Mouse (Mus musculus): Measurements from ENCODE around the gene Unc50.

Unc50 gene

GRCm38 (mm10) chr1:37429366-37430296 is at the start of gene Unc50, which contains the start of gene Coa5:
TSS of gene Unc50 (plus strand) at chr1:37430139.
TSS of gene Coa5 (minus strand) at chr1:37430103.
- peak; percentile 95 to 96 for DNase-seq (ENCODE audit: low spot score in 2 of 2)

DNA sequence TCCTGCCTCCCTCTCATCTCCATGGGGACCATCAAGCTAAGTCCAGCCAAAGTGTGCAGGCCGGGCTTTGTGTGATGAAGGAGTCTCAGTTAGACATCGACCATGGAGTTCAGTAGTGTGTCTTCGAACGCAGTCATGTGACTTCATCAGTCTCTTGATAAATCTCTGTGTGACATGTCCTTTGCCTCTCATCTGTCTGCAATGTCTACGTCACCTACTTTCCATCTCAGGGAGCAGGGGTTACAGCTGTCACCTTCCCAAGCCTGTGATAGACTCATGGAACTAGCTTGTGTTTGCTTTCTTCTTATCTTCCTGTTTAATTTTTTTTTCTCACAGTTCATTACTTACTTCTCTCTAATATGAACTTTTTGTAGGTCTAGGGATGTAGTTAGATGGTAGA is 49.0 kb upstream of the Unc50 start:
- DNase-seq (ENCODE audit: low spot score in 2 of 2) = no peak

- no peak for DNase-seq (ENCODE audit: low spot score in 2 of 2)
These were observed 45.6 kb upstream of the Unc50 start for GRCm38 (mm10) chr1:37384304-37384703.

DNA sequence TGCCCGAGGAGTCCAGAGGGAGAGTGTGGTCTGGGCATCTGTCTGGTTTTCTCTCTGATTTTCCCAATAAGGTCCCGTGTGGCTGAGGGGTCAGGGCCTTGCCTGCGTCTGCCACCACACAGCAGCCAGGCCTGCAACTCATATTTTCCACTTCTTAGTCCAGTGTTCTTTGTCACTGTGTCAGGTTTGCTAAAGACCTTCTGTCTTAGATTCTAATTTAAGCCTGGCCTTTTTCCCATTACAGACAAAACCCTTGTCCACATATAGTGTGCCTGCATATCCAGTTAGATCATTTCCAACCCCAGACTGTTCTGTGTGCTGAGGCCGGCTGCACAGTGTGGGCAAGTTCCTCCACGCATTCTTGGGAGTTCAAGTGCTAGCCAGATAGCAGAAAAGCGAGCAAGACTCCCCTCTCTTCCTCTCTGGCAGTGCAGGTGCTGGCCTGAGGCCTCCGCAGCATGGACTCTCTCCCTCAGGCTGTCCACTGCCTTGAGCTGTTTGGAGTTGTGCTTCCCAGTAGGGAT is 43.4 kb upstream of the Unc50 start:
- DNase-seq (ENCODE audit: low spot score in 2 of 2) = no peak

DNA sequence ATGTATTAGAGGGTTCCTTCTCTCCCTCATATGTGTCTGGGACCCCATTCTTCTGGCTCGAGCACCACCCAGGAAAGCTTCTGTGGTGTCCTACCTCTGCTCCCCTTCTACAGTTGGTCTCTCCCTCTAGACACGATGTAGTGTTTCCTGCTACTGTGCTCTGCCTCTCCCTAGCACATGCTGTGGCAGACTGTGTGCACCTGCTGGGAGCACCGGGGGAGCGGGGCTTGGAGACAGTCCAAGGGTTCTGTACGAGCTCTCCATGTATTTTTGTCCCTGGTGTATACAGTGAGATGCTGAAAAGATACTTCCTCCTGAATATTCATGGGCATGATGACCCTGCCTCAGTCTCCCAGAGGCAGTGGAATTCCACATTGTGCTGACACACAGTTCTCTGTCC is 36.8 kb upstream of the Unc50 start:
- DNase-seq (ENCODE audit: low spot score in 2 of 2) = peak; percentile 32 to 54

GRCm38 (mm10) chr1:37396481-37396880 is 33.5 kb upstream of the Unc50 start:
- DNase-seq (ENCODE audit: low spot score in 2 of 2) = no peak

DNA sequence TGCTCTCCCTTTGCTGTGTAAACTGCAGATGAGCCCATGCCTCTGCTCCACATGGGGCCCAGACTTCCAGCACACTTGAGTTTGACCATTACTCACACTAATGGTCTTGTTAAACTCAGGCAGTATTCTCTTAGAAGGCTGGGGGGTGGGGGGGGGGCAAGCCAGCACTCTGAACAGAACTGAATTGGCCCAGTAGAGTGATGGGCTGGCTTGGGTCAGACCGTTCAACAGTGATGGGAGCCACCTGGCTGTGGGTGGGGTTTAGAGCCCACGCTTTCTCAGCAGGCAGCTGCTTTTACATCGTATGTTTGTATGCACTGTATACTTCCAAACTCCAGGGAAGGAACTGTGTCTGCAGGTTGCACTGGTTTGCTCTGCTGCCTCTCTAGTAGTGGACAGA is 31.0 kb upstream of the Unc50 start:
- no peak for DNase-seq (ENCODE audit: low spot score in 2 of 2)

DNA sequence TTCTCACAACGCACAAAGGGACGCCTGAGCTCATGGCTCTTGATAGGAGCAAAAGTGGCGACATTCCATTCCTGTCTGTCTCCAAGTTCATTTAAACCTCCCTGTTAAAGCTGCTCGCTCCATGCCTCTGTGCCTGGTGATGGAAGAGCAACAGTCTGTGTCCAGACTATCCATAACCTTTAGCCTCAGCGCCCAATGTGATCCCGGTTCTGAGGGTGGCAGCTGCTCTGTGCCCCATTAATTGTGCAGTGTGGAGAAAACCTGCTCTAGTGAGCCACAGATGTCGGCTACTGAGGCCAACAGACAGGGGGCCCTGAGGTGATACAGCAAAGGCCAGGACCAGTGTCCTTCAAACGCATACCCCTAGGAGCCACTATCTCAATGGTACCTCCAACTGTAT is 30.2 kb upstream of the Unc50 start:
- no peak for DNase-seq (ENCODE audit: low spot score in 2 of 2)

DNA sequence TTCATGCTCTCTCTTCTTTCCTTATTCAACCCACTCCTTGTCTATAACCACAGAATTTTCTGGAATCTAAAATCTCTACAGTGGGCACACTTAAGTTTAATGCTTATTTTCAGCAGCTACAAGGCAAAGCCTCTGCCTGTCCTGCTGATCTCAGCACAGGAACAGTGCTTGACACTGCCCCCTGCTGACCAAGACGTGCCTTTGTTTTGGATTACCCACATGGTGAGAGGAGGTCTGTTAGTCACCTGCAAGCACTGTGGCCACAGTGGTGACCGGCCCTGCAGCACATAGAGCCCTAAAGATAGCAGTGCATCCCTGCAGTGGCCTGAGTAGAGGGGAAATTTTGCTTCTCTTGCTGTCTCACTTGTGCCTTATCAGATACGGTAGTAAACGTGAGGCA is 28.3 kb upstream of the Unc50 start:
- peak; percentile 50 to 69 for DNase-seq (ENCODE audit: low spot score in 2 of 2)

DNA sequence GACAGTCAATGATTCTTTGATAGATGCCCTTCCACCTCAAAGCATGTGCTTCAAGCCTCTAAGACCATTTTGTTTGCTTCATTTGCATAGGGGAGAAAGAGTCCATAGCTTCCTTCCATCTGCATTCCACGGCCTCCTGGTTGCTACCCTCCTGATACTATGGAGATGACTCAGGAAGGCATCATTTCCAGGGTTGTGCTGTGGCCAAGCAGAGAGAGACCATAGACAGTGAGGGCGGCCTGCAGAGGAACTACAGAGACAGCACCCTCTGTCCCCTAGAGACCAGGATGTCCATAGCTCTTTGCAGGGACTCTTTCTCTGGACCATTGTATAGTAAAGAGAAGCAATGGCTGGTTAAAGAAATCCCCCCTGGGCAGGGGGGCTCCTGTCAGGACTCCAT is 24.8 kb upstream of the Unc50 start:
- no peak for DNase-seq (ENCODE audit: low spot score in 2 of 2)

DNA sequence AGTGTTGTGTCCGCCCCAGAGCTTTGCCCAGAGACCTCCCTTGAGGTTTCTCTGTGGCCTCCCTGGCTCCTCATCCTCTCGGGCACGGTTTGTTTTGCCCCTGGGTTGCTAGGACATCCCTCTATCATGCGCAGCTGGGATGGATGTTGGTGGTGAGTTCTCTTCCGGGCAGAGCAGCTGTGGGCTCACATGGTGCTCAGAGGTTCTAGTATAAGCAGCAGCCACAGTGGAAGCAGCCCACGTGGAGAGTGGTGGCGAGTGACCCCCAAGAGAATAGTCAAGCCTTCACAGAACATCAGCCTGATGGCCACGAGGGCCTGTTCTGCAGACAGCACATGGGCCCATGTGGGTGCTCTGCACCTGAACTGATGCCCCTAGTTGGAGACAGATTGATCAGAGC is 22.7 kb upstream of the Unc50 start:
- DNase-seq (ENCODE audit: low spot score in 2 of 2) = no peak

DNA sequence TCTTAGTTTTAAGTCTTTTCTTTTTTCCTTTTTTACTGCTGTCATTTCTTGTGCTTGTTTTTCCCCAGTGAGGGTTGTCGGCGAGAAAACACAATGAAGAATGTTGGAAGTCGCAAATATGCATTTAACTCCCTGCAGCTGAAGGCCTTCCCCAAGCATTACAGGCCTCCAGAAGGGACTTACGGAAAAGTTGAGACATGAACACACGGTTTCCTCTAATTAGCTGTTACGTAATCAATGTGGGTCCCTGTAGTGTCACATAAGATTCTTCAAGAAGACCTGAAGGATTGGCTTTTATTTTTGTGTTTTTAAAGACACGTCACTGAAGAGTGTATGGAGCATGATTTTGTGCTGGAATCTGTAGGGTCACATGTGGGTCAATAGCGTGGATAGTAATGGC is 21.9 kb upstream of the Unc50 start:
- no peak for DNase-seq (ENCODE audit: low spot score in 2 of 2)

- no peak for DNase-seq (ENCODE audit: low spot score in 2 of 2)
These were observed 21.3 kb upstream of the Unc50 start for GRCm38 (mm10) chr1:37408678-37409077.

- no peak for DNase-seq (ENCODE audit: low spot score in 2 of 2)
These were observed 20.3 kb upstream of the Unc50 start for GRCm38 (mm10) chr1:37409647-37410046.

DNA sequence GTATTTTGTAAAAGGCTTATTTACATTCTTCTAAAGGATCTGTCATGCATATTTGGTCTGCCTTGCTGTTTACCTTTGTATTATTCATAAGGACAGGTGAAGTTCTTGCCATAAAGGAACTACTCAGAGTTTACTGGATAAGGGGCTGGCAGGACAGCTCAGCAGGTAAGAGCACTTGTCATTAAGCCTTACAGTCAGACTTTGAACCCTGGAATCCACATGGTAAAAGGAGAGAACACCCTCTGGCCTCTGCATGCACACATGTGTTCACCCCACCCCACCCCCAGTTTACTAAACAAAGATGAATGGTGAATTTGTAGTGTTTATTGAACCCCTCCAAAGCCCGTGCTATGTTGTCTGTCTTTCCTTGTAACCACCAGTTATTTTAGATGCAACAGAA is 14.5 kb upstream of the Unc50 start:
- no peak for DNase-seq (ENCODE audit: low spot score in 2 of 2)

DNA sequence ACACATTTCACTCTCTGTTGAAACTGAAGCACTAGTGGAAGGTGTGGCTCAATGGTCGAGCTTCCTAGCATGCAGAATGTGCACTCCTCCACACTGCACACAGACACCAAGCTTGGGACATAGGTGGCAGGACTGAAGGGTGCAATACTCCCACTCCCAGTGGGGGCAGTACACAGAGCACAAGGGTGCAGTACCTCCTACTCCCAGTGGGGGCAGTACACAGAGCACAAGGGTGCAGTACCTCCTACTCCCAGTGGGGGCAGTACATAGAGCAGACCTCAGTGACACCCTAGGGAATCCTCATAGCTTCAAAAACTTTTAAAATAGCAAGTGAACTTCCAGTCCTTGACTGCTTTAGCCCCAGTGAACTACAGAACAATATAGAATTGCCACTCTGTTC is 10.5 kb upstream of the Unc50 start:
- DNase-seq (ENCODE audit: low spot score in 2 of 2) = peak; percentile 21 to 53

DNA sequence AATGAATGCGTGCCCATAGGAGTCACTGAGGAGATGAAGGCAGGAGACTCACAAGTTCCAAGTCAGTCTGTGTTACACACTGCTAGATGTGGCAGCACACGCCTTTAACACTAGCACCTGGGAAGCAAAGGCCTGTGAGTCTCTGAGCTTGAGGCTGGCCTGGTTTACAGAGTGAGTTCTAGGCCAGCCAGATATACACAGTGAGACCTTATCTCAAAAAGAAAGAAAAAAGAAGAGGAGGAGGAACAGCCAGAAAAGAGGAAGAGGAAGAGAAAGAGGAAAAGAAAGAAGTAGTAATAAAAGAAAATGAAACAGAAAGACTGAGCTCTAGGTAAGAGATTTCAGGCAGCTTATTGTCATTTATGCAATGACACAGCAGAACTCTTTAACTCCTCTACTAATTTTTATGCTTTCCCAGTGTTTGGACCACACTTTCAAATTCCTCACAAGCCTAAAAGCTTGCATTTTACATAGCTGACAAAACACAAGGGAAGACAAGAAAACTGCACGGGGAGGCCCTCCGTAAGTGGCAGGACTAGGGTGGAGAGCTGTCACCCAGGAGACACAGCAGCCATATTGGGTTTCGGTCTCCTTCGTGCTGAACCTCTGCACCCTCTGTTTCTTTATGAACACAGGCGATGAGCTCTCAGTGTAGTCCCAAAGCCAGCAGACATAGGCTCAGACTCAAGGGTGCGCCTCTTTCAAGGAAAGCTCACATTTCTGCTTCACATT is 2.6 kb upstream of the Unc50 start:
- DNase-seq (ENCODE audit: low spot score in 2 of 2) = no peak

DNA sequence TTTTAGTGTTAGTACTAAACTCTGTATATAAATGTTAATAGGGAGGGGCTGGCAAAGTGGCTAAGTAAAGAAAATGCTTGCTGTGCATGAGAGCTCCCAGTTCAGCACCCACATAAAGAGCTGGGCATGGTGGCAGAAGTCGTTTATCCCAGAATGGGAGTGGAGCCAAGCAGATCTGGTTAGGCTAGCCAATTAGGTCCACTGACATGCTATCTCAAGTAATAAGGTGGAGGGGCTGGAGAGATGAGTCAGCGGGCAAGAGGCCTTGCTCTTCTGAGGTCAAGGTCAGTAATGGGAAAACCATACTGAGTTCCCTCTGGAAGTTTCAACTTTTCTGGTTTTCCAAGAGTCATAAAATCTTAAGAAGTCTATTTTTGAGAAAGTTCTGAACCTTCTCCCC is 1.0 kb upstream of the Unc50 start:
- DNase-seq (ENCODE audit: low spot score in 2 of 2) = no peak

- DNase-seq (ENCODE audit: low spot score in 2 of 2) = no peak
These were observed 430 bp downstream of the Unc50 start for GRCm38 (mm10) chr1:37430297-37430840.

DNA sequence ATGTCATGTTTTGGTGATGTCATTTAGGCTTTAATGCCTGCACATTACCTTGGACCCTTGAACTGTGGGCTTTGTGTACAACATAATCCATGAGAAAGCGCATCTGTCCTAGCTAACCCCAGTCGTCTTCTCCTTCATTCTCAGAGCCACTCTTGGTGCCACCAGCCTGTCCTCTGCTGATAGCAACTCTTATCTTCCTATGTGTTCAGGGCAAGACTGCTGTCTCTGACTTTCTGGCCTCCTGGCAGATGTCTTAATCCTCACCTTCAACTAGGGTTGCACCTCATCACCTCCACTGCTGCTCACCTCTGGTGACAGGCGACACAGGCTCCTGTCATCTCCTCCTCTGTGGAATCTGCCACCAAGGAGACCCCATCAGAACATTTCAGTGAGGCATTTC is 6.5 kb downstream of the Unc50 start:
- DNase-seq (ENCODE audit: low spot score in 2 of 2) = no peak

- no peak for DNase-seq (ENCODE audit: low spot score in 2 of 2)
These were observed 13.2 kb downstream of the Unc50 start for GRCm38 (mm10) chr1:37442848-37443835.

Data from frontal cortex, postnatal 36 days (tissue).